Mouse (Mus musculus) erythroblast, embryonic 14.5 days (primary cell): ENCODE measurements around the gene Pak1. TPM values are rescaled to one million over a fixed set of nuclear protein-coding genes. Genes with fewer than 3 reads are reported as not detected.
"Not testable (repeated sequence)": the region's sequence is repeated elsewhere in the genome, so short reads cannot be mapped to it uniquely, and the experiment has no call there.

Source experiments
- H3K27me3 ChIP-seq: 2 replicates; pipeline ENCODE4 v1.6.1; 2012; ENCODE audit warnings: inconsistent platforms; ENCODE audit not compliant: control insufficient read depth
- H3K36me3 ChIP-seq: 2 replicates; pipeline ENCODE4 v1.6.1; 2012; ENCODE audit warnings: mild to moderate bottlenecking, inconsistent platforms; ENCODE audit not compliant: control insufficient read depth
- H3K4me1 ChIP-seq: 2 replicates; pipeline ENCODE4 v1.6.1; 2012; ENCODE audit warnings: inconsistent platforms; ENCODE audit not compliant: control insufficient read depth
- H3K4me3 ChIP-seq: replicated peaks from 2 replicates; pipeline ENCODE3; 2012; ENCODE audit warnings: moderate library complexity, mild to moderate bottlenecking, inconsistent platforms
- H3K9me3 ChIP-seq: 2 replicates; pipeline ENCODE4 v1.6.1; 2012; ENCODE audit warnings: low read length, inconsistent platforms, mixed read lengths; ENCODE audit not compliant: control insufficient read depth
- GATA1 ChIP-seq: IDR thresholded peaks from 2 replicates; pipeline ENCODE4 v1.6.1; 2012; ENCODE audit warnings: low read length, inconsistent platforms, mixed read lengths
- TAL1 ChIP-seq: IDR thresholded peaks from 3 replicates; pipeline ENCODE4 v1.6.1; 2012; ENCODE audit warnings: low read length, inconsistent platforms, mixed read lengths
- polyA plus RNA-seq: library from polyadenylated mRNA; stranded (reverse); fragments of >175 nt; gene quantifications from 2 replicates; pipeline ENCODE4 v1.2.3, GENCODE M21; 2012

The Pak1 gene
- polyA plus RNA-seq, 1 experiment, result 0.06 TPM

DNA sequence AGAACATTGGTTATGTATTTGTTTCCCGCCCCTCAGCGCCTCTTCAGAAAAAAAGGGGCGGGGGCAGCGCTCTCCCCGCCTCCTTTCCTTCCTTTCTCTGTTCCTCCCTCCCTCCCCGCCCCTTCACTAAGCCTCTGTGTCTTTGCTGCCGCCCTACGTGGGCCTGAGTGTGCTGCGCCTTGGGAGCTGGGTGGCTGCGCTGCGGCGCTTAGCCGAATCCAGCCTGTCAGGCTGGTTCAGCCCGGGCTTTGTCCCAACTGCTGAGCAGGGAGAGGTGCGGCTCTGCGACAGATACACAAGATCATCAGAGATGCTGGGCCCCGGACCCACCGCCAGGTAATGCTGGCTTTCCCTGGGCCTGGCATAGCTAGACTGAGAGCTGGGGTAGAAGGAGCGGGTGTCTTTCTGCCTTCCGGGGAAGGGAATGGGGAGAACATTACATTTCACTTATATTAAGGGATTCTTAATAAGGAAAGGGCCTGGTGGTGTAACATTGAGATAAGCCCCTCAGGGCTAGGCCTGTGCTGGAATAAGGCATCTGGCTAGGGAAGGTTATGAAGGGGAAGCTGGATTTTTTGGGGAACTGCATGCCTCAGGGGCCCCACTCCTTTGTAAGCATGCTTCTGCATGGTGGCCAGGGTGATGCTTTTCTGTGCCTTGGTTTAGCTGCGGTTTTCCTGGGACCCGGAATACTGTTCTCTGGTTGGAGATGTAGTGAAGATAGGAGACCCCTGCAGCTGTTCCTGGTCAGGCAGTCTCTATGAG, 54.6 kb downstream of the Pak1 start:
- TF ChIP-seq GATA1 (no peak), TAL1 (no peak)
- H3K36me3 ChIP-seq, result no peaks in the 10 kb centered on the region
- H3K4me3 ChIP-seq, result peak overlapping the region; percentile 53
- H3K4me1 ChIP-seq, result peaks cover 11% of the 10 kb centered on the region
- no peaks in the 10 kb centered on the region for H3K9me3 ChIP-seq
- no peaks in the 10 kb centered on the region for H3K27me3 ChIP-seq

DNA sequence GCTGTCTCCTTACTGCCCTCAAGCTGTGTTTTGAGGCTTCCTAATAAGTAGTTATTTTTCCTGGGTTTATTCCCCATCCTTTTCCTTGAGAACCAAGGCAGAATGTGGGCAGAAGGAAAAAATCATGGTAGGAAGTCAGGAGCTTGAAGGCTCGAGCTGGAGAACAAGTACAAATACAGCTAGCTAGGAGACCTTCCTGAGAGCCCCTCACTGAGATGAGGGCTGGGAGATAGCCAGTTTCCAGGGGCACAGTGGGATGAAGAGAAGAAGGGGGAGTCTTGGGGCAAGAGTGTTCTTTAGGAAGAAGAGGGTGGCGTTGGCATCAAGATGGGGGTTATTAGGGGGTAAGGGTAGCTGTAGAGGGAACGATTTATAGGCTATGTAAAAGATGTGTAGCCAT, 56.1 kb downstream of the Pak1 start:
- TF ChIP-seq GATA1, result no peak
- TF ChIP-seq TAL1, result no peak
- H3K27me3 ChIP-seq, result no peaks in the 10 kb centered on the region
- peaks cover 11% of the 10 kb centered on the region for H3K4me1 ChIP-seq
- no peaks in the 10 kb centered on the region for H3K9me3 ChIP-seq
- no peak overlapping the region for H3K4me3 ChIP-seq
- no peaks in the 10 kb centered on the region for H3K36me3 ChIP-seq

DNA sequence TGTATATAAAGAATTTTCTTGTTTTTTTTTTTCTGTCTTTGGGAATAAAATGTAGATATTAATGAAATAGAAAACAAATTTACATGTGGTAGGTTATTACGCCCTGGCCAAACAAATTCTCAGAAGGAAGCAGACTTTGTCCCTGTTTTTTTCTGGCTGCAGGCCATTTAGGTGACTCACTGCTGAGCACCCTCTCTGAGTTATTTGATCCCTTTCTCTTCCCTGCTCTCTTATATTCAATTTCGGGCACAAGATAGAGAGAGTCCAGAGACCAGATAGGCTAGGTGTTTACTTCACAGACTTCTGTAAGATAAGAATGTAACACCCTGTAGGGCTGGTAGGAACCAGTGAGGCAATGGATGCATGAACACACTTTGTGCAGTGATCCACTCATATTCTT, 57.2 kb downstream of the Pak1 start:
- Histone ChIP-seq H3K9me3 (no peaks in the 10 kb centered on the region), H3K4me1 (peaks cover 11% of the 10 kb centered on the region), H3K36me3 (no peaks in the 10 kb centered on the region), H3K4me3 (no peak overlapping the region), H3K27me3 (no peaks in the 10 kb centered on the region)
- TF ChIP-seq TAL1 (no peak), GATA1 (no peak)

DNA sequence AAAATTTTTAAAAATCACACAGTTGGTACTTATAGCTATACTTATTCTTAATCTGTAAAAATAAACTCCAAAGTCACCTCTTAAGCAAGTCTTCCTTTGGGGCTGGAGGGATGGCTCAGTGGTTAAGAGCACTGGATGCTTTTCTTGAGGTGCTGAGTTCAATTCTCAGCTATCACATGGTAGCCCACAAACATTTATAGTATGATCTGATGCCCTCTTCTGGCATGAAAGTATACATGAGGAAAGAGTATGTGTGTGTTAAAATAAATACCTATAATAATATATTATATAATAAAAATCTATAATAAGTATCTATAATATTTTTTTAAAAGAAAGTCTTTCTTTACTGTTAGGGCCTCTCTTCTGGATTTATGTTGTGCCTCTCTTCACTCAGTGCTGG, 58.2 kb downstream of the Pak1 start:
- TF ChIP-seq TAL1, result no peak
- no peak for TF ChIP-seq GATA1
- H3K27me3 ChIP-seq, result no peaks in the 10 kb centered on the region
- peaks cover 11% of the 10 kb centered on the region for H3K4me1 ChIP-seq
- no peaks in the 10 kb centered on the region for H3K9me3 ChIP-seq
- H3K36me3 ChIP-seq, result no peaks in the 10 kb centered on the region
- no peak overlapping the region for H3K4me3 ChIP-seq

DNA sequence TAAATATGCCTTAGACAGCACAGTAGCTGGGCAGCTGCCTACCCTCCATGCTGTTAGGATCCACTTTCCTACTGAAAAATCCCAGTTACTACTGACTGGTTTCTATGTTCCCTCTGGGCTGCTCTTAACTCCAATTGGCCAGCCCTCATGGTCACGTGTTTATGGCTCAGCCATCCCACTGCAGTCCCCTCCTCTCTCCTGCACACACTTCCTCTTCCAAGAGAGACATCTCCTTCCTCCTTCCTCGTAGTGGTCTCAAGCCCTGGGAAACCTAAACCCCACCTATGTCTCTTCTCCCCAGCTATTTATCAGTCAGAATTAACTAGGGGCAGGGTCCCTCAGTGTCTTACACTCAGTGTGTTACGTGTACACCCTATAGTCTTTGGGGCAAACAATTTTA, 61.2 kb downstream of the Pak1 start:
- not testable (repeated sequence) for H3K27me3 ChIP-seq, H3K4me3 ChIP-seq, H3K4me1 ChIP-seq, H3K36me3 ChIP-seq, H3K9me3 ChIP-seq

DNA sequence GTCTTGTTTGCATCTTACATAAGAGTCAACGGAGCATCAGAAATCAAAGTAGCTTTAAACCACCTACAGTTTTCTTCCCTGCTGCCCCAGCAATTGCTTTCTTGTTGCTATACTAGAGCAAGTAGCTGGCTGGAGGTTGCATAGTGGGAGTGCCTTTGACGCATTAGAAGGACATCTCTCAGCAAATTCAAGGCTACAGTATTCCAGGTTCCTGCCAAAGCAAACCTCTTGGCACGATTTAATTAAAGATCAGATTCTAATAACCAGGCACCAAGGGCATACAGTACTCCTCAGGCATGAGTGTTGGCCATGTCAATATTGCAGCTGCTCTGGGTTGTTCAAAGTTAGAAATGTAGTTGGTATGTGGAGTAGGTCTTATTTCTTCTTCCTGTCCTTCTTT, 62.0 kb downstream of the Pak1 start:
- Histone ChIP-seq H3K27me3 (no peaks in the 10 kb centered on the region), H3K4me1 (no peaks in the 10 kb centered on the region), H3K4me3 (no peak overlapping the region), H3K36me3 (no peaks in the 10 kb centered on the region), H3K9me3 (no peaks in the 10 kb centered on the region)
- TF ChIP-seq TAL1, result no peak
- TF ChIP-seq GATA1, result no peak

DNA sequence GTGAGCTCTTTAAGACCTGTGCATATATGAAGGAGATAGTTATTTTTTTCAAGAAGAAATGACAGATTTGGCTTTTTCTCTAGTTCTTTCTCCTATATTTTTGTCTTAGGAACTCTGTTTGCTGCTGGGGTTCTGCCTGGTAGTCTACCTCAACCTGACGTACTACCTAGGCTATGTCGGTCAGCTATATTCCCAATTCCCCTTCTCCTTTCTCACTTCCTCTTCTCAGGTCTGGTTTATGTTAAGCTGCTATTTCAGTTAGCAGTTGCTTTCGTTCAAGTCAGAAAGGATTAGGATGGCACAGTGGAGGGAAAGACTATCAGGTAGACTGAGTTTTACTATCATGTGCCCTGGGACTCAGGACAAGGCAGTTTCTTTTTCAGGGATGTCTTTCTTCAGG, 75.2 kb downstream of the Pak1 start:
- Histone ChIP-seq H3K36me3 (no peaks in the 10 kb centered on the region), H3K4me3 (no peak overlapping the region), H3K4me1 (no peaks in the 10 kb centered on the region), H3K9me3 (no peaks in the 10 kb centered on the region), H3K27me3 (no peaks in the 10 kb centered on the region)
- TF ChIP-seq TAL1, result no peak

DNA sequence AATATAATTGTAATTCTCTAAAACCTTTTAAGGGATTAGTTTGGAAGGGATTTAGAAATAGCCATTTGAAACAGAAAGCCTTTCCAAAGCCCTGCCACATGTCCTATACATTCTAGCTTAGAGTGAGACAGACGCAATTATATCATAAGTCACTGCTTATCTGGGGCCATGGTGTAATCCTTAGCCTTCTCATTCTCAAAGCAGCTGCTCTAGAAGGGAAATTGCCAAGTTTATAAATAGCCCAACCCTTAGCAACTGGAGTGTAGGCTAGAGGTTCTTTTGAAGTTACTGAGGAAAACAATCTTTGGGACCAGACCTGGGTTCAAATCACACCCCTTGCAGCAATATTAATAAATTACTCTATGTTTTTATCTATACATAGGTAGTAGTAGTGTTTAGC, 76.2 kb downstream of the Pak1 start:
- no peaks in the 10 kb centered on the region for H3K9me3 ChIP-seq
- no peaks in the 10 kb centered on the region for H3K4me1 ChIP-seq
- no peak for TF ChIP-seq TAL1
- no peak for TF ChIP-seq GATA1
- no peak overlapping the region for H3K4me3 ChIP-seq
- H3K36me3 ChIP-seq, result no peaks in the 10 kb centered on the region
- H3K27me3 ChIP-seq, result no peaks in the 10 kb centered on the region

DNA sequence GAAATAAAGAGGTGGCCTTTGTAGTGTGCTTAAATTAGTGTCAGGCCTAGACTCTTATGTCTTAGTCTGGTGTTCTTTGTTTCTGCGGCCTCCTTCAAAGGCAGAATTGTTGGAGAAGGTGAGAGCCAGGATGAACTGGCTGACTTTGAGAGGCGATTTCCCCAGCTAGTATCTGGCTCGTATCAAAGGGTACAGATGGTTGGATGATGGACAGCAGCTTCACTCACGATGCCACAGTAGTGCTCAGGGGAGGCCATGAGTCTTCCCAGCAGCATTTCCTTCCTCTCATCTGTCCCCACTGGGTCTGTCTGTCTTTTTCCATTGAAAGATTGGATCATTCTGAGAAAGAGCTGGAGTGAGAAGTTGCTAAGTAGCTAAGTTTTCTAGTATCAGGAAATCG, 79.5 kb downstream of the Pak1 start:
- TF ChIP-seq GATA1, result no peak
- no peak for TF ChIP-seq TAL1
- Histone ChIP-seq H3K36me3 (no peaks in the 10 kb centered on the region), H3K27me3 (no peaks in the 10 kb centered on the region), H3K9me3 (no peaks in the 10 kb centered on the region), H3K4me3 (no peak overlapping the region), H3K4me1 (no peaks in the 10 kb centered on the region)

DNA sequence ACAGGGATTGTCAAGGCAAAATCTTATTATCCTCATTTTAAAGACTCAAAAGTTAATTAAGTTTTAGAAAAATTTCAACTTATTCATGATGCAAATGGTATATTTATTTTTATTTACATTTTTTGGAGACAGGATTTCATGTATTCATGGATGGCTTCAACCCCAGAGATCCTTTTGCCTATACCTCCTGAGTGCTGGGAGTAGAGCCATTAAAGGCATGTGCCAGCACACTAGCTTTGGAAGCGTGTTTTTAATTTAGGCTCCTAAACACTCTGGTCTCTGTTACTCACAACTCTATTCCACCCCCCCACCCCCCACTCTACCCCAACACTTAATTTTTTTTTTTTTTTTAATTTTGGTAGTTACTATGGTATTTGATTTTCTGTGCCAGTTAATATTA, 80.4 kb downstream of the Pak1 start:
- H3K27me3 ChIP-seq, result no peaks in the 10 kb centered on the region
- H3K9me3 ChIP-seq, result no peaks in the 10 kb centered on the region
- H3K4me1 ChIP-seq, result no peaks in the 10 kb centered on the region
- TF ChIP-seq GATA1 (no peak), TAL1 (no peak)
- H3K4me3 ChIP-seq, result no peak overlapping the region
- H3K36me3 ChIP-seq, result no peaks in the 10 kb centered on the region
